Mouse (Mus musculus) bone marrow macrophage, adult 2 months (primary cell): ENCODE data around the gene Sel1l3. TPM values are rescaled to one million over a fixed set of nuclear protein-coding genes. Genes with fewer than 3 reads are reported as not detected.

Experiments used
- H3K27ac ChIP-seq: 2 replicates; pipeline ENCODE4 v1.5.1; 2012; ENCODE audit warnings: low read depth, low read length; ENCODE audit not compliant: insufficient read depth
- H3K4me1 ChIP-seq: 2 replicates; pipeline ENCODE4 v1.6.1; 2012; ENCODE audit warnings: low read length; ENCODE audit not compliant: control insufficient read depth, insufficient read depth
- H3K4me3 ChIP-seq: 2 replicates; pipeline ENCODE4 v1.5.1; 2012; ENCODE audit warnings: mild to moderate bottlenecking, low read length, moderate library complexity; ENCODE audit not compliant: insufficient read depth
- CTCF ChIP-seq: IDR thresholded peaks from 2 replicates; pipeline ENCODE4 v1.5.1; 2012; ENCODE audit warnings: low read depth, mild to moderate bottlenecking, low read length, moderate library complexity
- POLR2A ChIP-seq: IDR thresholded peaks from 2 replicates; pipeline ENCODE4 v1.6.1; 2012; ENCODE audit warnings: mild to moderate bottlenecking, low read depth, low read length, borderline replicate concordance
- polyA plus RNA-seq: library from polyadenylated mRNA; stranded (reverse); fragments of >200 nt; gene quantifications from 2 replicates; pipeline ENCODE4 v1.2.4, GENCODE M21; 2012; ENCODE audit not compliant: missing spikeins, insufficient read depth, insufficient read length

Sel1l3 gene
- polyA plus RNA-seq, 1 experiment = 9.2 TPM

- H3K4me3 ChIP-seq = no peak overlapping the region
- H3K4me1 ChIP-seq = 0 out of 2 replicates have a peak, but pooled peaks cover 2% of the 10 kb centered on the region
- no peak for TF ChIP-seq POLR2A
- no peak for TF ChIP-seq CTCF
- no peak overlapping the region for H3K27ac ChIP-seq
These were observed 37.0 kb downstream of the Sel1l3 start for GRCm38 (mm10) chr5:53176703-53177102.

GRCm38 (mm10) chr5:53176075-53176474, 37.7 kb downstream of the Sel1l3 start:
- H3K27ac ChIP-seq = no peak overlapping the region
- H3K4me1 ChIP-seq = 0 out of 2 replicates have a peak, but pooled peaks cover 2% of the 10 kb centered on the region
- no peak overlapping the region for H3K4me3 ChIP-seq
- TF ChIP-seq POLR2A (no peak), CTCF (no peak)

GRCm38 (mm10) chr5:53175195-53175594, 38.5 kb downstream of the Sel1l3 start:
- Histone ChIP-seq H3K4me1 (0 out of 2 replicates have a peak, but pooled peaks cover 2% of the 10 kb centered on the region), H3K27ac (no peak overlapping the region), H3K4me3 (no peak overlapping the region)
- no peak for TF ChIP-seq POLR2A
- TF ChIP-seq CTCF = no peak

GRCm38 (mm10) chr5:53174461-53174860, 39.3 kb downstream of the Sel1l3 start:
- H3K27ac ChIP-seq = no peak overlapping the region
- H3K4me1 ChIP-seq = 0 out of 2 replicates have a peak, but pooled peaks cover 2% of the 10 kb centered on the region
- TF ChIP-seq CTCF = no peak
- no peak for TF ChIP-seq POLR2A
- H3K4me3 ChIP-seq = no peak overlapping the region

- H3K4me1 ChIP-seq = 0 out of 2 replicates have a peak, but pooled peaks cover 2% of the 10 kb centered on the region
These were observed 40.8 kb downstream of the Sel1l3 start for GRCm38 (mm10) chr5:53172908-53173307.

GRCm38 (mm10) chr5:53172256-53172636, 41.5 kb downstream of the Sel1l3 start:
- Histone ChIP-seq H3K4me1 (0 out of 2 replicates have a peak, but pooled peaks cover 2% of the 10 kb centered on the region), H3K4me3 (no peak overlapping the region), H3K27ac (no peak overlapping the region)
- TF ChIP-seq CTCF = no peak
- TF ChIP-seq POLR2A = no peak

More at GRCm38 (mm10) chr5:53172908-53173307, 40.8 kb downstream of the Sel1l3 start:
- Histone ChIP-seq H3K27ac (no peak overlapping the region), H3K4me3 (no peak overlapping the region)
- TF ChIP-seq POLR2A (no peak), CTCF (no peak)

- 0 out of 2 replicates have a peak, but pooled peaks cover 2% of the 10 kb centered on the region for H3K4me1 ChIP-seq
- TF ChIP-seq CTCF = no peak
- no peak for TF ChIP-seq POLR2A
These were observed 42.0 kb downstream of the Sel1l3 start for GRCm38 (mm10) chr5:53171611-53172255.

GRCm38 (mm10) chr5:53167564-53167963, 46.2 kb downstream of the Sel1l3 start:
- H3K27ac ChIP-seq = no peak overlapping the region
- TF ChIP-seq CTCF = no peak
- TF ChIP-seq POLR2A = no peak
- H3K4me1 ChIP-seq = no peaks in the 10 kb centered on the region
- H3K4me3 ChIP-seq = no peak overlapping the region

More at GRCm38 (mm10) chr5:53171611-53172255, 42.0 kb downstream of the Sel1l3 start:
- Histone ChIP-seq H3K4me3 (no peak overlapping the region), H3K27ac (no peak overlapping the region)

GRCm38 (mm10) chr5:53165672-53166071, 48.1 kb downstream of the Sel1l3 start:
- H3K4me3 ChIP-seq = no peak overlapping the region
- no peak overlapping the region for H3K27ac ChIP-seq
- TF ChIP-seq POLR2A (no peak), CTCF (no peak)
- no peaks in the 10 kb centered on the region for H3K4me1 ChIP-seq

GRCm38 (mm10) chr5:53162436-53162835, 51.3 kb downstream of the Sel1l3 start:
- Histone ChIP-seq H3K27ac (no peak overlapping the region), H3K4me1 (no peaks in the 10 kb centered on the region), H3K4me3 (no peak overlapping the region)
- no peak for TF ChIP-seq CTCF
- no peak for TF ChIP-seq POLR2A
